Mouse (Mus musculus): ENCODE measurements at regions not wholly inside any gene's neighbourhood (a gene's known extent, or its start where the extent isn't known, plus 50 kb on each side); places are given as distances from the start of the nearest gene placed in this dataset.

DNA sequence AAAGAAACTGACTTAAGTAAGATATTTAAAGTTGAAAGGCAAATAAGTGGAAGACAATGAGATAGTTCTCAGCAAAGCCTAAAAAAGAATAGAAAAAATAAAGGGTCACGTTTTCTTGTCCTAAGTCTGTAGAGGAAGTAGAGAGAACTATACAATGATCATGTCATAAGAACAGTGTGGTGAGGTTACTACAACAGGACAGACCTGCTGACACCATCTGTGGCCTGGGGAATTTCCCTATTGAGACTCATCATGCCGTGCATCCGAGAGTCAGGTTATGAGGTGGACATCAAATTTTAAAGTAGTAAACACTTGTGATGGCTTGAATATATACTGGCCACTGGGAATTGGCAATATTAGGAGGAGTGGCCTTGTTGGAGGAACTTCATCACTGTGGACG lies 522.1 kb downstream of the Arl4a start:
- no peak for ATAC-seq (ENCODE audit: low FRiP score)
- no peaks in the 10 kb centered on the region for H3K9me3 ChIP-seq (ENCODE audit: control insufficient read depth, low read length)
- H3K36me3 ChIP-seq (ENCODE audit: control insufficient read depth, insufficient read depth, low read length): no peaks in the 10 kb centered on the region
- WGBS: 87% methylated on average over 4 of the region's 4 CpGs
- peak; percentile 28 for DNase-seq (ENCODE audit: low spot score, missing footprints)
- no peak overlapping the region for H3K27ac ChIP-seq (ENCODE audit: low read depth, low read length)
- no peak overlapping the region for H3K4me3 ChIP-seq (ENCODE audit: low read depth, low read length)
- no peak overlapping the region for H3K4me2 ChIP-seq
- H3K4me1 ChIP-seq (ENCODE audit: control insufficient read depth, insufficient read depth, low read length): no peaks in the 10 kb centered on the region
- H3K9ac ChIP-seq (ENCODE audit: low read length): no peak overlapping the region
- no peaks in the 10 kb centered on the region for H3K27me3 ChIP-seq (ENCODE audit: control insufficient read depth, insufficient read depth, low read length)

DNA sequence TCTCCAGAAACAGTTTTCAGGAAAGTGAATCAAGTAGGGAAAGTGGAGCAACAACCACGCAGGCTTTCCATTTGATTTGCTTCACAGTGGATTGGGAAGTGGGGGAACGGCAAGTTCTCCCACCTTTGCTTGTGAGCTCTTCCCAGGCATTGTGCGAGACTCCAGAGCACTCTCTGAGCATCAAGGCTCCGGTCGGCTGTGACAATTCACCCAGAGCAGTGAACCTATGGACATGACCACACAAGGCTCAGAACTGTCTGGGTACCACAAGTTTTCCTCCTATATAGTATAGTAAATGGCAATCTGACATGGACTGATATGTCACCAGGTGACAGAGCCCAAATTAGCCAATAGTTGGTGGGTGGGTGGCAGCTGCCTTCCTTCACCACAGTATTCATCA lies 527.0 kb downstream of the Arl4a start:
- H3K4me1 ChIP-seq (ENCODE audit: control insufficient read depth, insufficient read depth, low read length): peaks cover 3% of the 10 kb centered on the region
- no peak overlapping the region for H3K27ac ChIP-seq (ENCODE audit: low read depth, low read length)
- H3K4me3 ChIP-seq (ENCODE audit: low read depth, low read length): no peak overlapping the region
- no peaks in the 10 kb centered on the region for H3K27me3 ChIP-seq (ENCODE audit: control insufficient read depth, insufficient read depth, low read length)
- H3K9me3 ChIP-seq (ENCODE audit: control insufficient read depth, low read length): no peaks in the 10 kb centered on the region
- whole genome bisulfite sequencing: 73% methylated on average over 5 of the region's 5 CpGs
- H3K36me3 ChIP-seq (ENCODE audit: control insufficient read depth, insufficient read depth, low read length): no peaks in the 10 kb centered on the region
- H3K4me2 ChIP-seq: no peak overlapping the region
- ATAC-seq (ENCODE audit: low FRiP score) (no peak; the same call in 1 of the 2 replicates), DNase-seq (ENCODE audit: low spot score, missing footprints) (peak; percentile 81)
- no peak overlapping the region for H3K9ac ChIP-seq (ENCODE audit: low read length)

GRCm38 (mm10) chr12:39510073-39510812 lies 527.6 kb downstream of the Arl4a start:
- H3K9ac ChIP-seq (ENCODE audit: low read length): peak overlapping the region; percentile 42; the same call in 1 of the 2 replicates

DNA sequence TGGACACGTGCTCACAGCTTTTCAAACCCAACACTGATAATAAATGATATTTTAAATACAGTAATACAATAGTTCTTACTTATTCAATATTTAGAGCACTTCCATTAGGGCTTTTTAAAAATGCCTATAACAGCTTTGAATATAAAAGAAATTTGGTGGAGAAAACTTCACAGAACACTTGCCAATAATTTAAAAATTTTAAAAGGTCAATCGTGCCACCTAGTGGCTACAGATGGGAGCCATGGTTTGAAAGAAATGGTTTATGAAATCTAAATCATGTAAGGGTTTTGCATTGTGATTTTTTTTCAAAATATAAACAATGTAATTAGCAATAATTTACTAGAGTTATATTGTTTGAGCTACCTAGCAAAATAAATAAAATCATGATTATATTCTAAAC lies 541.6 kb downstream of the Arl4a start:
- no peaks in the 10 kb centered on the region for H3K27me3 ChIP-seq (ENCODE audit: control insufficient read depth, insufficient read depth, low read length)
- H3K4me1 ChIP-seq (ENCODE audit: control insufficient read depth, insufficient read depth, low read length): no peaks in the 10 kb centered on the region
- no peaks in the 10 kb centered on the region for H3K36me3 ChIP-seq (ENCODE audit: control insufficient read depth, insufficient read depth, low read length)
- H3K4me2 ChIP-seq: no peak overlapping the region
- no peak overlapping the region for H3K4me3 ChIP-seq (ENCODE audit: low read depth, low read length)
- no peak overlapping the region for H3K27ac ChIP-seq (ENCODE audit: low read depth, low read length)
- DNase-seq (ENCODE audit: low spot score, missing footprints) (peak; percentile 85), ATAC-seq (ENCODE audit: low FRiP score) (0 out of 2 replicates have a peak, but pooled peaks have one; percentile 4)
- 46% methylated on average over 2 of the region's 2 CpGs for WGBS
- H3K9ac ChIP-seq (ENCODE audit: low read length): no peak overlapping the region
- H3K9me3 ChIP-seq (ENCODE audit: control insufficient read depth, low read length): no peaks in the 10 kb centered on the region

More at GRCm38 (mm10) chr12:39510073-39510812, 527.6 kb downstream of the Arl4a start:
- H3K27ac ChIP-seq (ENCODE audit: low read depth, low read length): no peak overlapping the region; the same call in 1 of the 2 replicates
- peaks cover 3% of the 10 kb centered on the region for H3K4me1 ChIP-seq (ENCODE audit: control insufficient read depth, insufficient read depth, low read length)
- no peaks in the 10 kb centered on the region for H3K27me3 ChIP-seq (ENCODE audit: control insufficient read depth, insufficient read depth, low read length)
- no peaks in the 10 kb centered on the region for H3K36me3 ChIP-seq (ENCODE audit: control insufficient read depth, insufficient read depth, low read length)
- H3K9me3 ChIP-seq (ENCODE audit: control insufficient read depth, low read length): no peaks in the 10 kb centered on the region
- peak overlapping the region; percentile 40 for H3K4me2 ChIP-seq
- 9% methylated on average over 13 of the region's 13 CpGs for WGBS
- peak; percentile 94 for DNase-seq (ENCODE audit: low spot score, missing footprints)
- peak; percentile 93 for ATAC-seq (ENCODE audit: low FRiP score)
- no peak overlapping the region for H3K4me3 ChIP-seq (ENCODE audit: low read depth, low read length)

- Histone ChIP-seq H3K9me3 (ENCODE audit: control insufficient read depth, low read length) (no peaks in the 10 kb centered on the region), H3K9ac (ENCODE audit: low read length) (no peak overlapping the region), H3K27me3 (ENCODE audit: control insufficient read depth, insufficient read depth, low read length) (no peaks in the 10 kb centered on the region), H3K36me3 (ENCODE audit: control insufficient read depth, insufficient read depth, low read length) (no peaks in the 10 kb centered on the region), H3K4me3 (ENCODE audit: low read depth, low read length) (no peak overlapping the region), H3K4me2 (no peak overlapping the region), H3K4me1 (ENCODE audit: control insufficient read depth, insufficient read depth, low read length) (no peaks in the 10 kb centered on the region), H3K27ac (ENCODE audit: low read depth, low read length) (no peak overlapping the region)
- no peak for ATAC-seq (ENCODE audit: low FRiP score)
- 84% methylated on average over 6 of the region's 6 CpGs for WGBS
- no peak for DNase-seq (ENCODE audit: low spot score, missing footprints)
These were observed 544.1 kb downstream of the Arl4a start for GRCm38 (mm10) chr12:39493578-39494218.

GRCm38 (mm10) chr12:39493114-39493513 lies 544.7 kb downstream of the Arl4a start:
- Histone ChIP-seq H3K27me3 (ENCODE audit: control insufficient read depth, insufficient read depth, low read length) (no peaks in the 10 kb centered on the region), H3K9me3 (ENCODE audit: control insufficient read depth, low read length) (no peaks in the 10 kb centered on the region), H3K9ac (ENCODE audit: low read length) (no peak overlapping the region), H3K4me1 (ENCODE audit: control insufficient read depth, insufficient read depth, low read length) (no peaks in the 10 kb centered on the region), H3K27ac (ENCODE audit: low read depth, low read length) (no peak overlapping the region), H3K4me3 (ENCODE audit: low read depth, low read length) (no peak overlapping the region), H3K36me3 (ENCODE audit: control insufficient read depth, insufficient read depth, low read length) (no peaks in the 10 kb centered on the region), H3K4me2 (no peak overlapping the region)
- no peak for DNase-seq (ENCODE audit: low spot score, missing footprints)
- ATAC-seq (ENCODE audit: low FRiP score): no peak
- WGBS: 88% methylated on average over 8 of the region's 8 CpGs

DNA sequence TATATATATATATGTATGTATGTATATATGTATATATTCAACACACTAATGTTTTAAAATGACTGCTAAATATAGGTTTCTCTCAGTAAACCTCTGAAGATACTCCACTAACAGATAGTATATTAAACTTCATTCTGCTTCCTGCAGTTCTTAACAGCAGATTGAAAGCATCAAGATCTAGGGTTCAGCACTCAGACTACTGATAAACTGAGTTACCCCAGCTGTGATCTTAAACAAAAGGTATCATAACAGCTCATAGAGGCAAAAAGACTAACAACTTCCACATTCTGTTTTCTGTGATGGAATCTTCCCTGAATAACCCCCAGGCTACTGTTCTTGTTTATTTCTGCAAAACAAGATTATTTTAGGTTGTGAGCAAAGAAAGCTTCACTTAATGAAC lies 564.8 kb downstream of the Arl4a start:
- Histone ChIP-seq H3K9ac (ENCODE audit: low read length) (no peak overlapping the region), H3K36me3 (ENCODE audit: control insufficient read depth, insufficient read depth, low read length) (no peaks in the 10 kb centered on the region), H3K4me3 (ENCODE audit: low read depth, low read length) (no peak overlapping the region), H3K4me2 (no peak overlapping the region), H3K4me1 (ENCODE audit: control insufficient read depth, insufficient read depth, low read length) (no peaks in the 10 kb centered on the region), H3K9me3 (ENCODE audit: control insufficient read depth, low read length) (no peaks in the 10 kb centered on the region), H3K27ac (ENCODE audit: low read depth, low read length) (no peak overlapping the region), H3K27me3 (ENCODE audit: control insufficient read depth, insufficient read depth, low read length) (no peaks in the 10 kb centered on the region)
- ATAC-seq (ENCODE audit: low FRiP score): no peak
- DNase-seq (ENCODE audit: low spot score, missing footprints): no peak
